Mouse (Mus musculus): ENCODE measurements around the gene Pmvk.

GRCm38 (mm10) chr3:89481488-89481887 lies 27.1 kb downstream of the Pmvk start:
- TF ChIP-seq CTCF (IDR thresholded peaks at IDR 0.05; ENCODE audit: low read depth) (peak; percentile 82), EP300 (optimal IDR thresholded peaks at IDR 0.05) (no peak)
